Mouse (Mus musculus) heart, adult 8-10 months (tissue): ENCODE data around the gene Cdh8. TPM values are rescaled to one million over a fixed set of nuclear protein-coding genes. Genes with fewer than 3 reads are reported as not detected.

Source experiments
- DNase-seq: peaks from one replicate; pipeline ENCODE4 v3.0.0; 2022; ENCODE audit warnings: low spot score
- total RNA-seq, 4 experiments: library from RNA; stranded (reverse); gene quantifications; 2 replicates each; pipeline ENCODE4 v1.2.4; 2022

Cdh8 gene
- total RNA-seq = 1 to 10 TPM in 2 of 4 experiments, under 1 TPM in 2; 0.34 to 1.3 (median 0.72) TPM

GRCm38 (mm10) chr8:99415966-99416781, at the start of gene Cdh8:
Cdh8 (minus strand) TSS chr8:99416471.
- no peak for DNase-seq

DNA sequence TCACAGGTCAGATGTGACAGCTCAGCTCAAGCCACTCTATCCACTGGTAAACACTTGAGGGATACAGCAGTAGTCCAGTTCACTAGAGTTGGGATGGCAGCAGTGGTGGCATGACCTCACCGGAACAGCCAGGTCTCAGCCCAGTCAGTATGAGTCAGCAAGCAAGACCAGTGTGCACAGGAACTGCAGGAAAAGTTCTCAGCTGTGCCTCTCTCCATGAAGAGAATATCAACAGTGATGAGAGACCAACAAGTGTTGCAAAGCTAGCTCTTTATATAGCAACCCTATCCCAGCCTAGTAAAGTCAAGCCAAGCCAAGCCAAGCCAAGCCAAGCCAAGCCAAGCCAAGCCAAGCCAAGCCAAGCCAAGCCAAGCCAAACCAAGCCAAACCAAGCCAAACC, 30.2 kb upstream of the Cdh8 start:
- peak; percentile 52 for DNase-seq

DNA sequence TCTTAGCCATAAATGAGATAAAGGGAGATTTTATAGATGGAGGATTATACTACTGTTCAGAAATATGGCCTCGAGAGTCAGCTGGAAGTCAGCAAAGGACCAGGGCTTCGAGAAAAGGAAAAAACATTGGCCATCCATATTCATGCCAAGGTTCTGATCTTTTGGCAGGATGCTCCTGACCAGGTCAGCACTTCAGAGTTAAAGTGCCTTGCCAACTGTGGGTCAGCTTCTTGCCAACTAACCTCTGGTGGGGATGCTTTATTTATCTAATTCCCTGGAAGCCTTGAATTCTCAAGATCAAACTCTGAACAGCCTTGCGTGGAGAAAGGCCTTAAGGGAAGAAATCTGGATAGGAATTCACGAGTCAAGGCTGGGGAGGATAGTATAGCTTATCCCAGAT, 9.6 kb upstream of the Cdh8 start:
- DNase-seq = peak; percentile 7

GRCm38 (mm10) chr8:99421516-99421915, 5.2 kb upstream of the Cdh8 start:
- no peak for DNase-seq

DNA sequence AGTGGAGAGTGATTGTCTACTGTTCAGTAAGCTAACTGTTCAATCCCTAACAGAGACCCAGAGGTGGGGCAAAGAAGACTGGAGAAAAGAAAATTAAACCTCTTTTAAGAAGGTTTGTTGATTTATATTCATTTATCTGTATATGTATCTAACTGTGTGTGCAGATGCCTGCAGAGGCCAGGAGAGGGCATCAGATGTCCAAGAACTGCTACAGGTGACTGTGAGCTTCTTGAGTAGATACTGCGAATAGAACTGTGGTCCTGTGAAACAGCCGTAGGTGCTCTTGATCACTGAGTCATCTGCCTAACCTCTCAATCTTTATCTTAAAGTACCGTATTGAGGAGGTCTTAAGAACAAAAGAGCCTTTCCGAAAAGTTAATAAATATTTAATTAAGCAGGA, 3.5 kb upstream of the Cdh8 start:
- DNase-seq = no peak

- no peak for DNase-seq
Measured at GRCm38 (mm10) chr8:99417456-99417855, 1.2 kb upstream of the Cdh8 start.

DNA sequence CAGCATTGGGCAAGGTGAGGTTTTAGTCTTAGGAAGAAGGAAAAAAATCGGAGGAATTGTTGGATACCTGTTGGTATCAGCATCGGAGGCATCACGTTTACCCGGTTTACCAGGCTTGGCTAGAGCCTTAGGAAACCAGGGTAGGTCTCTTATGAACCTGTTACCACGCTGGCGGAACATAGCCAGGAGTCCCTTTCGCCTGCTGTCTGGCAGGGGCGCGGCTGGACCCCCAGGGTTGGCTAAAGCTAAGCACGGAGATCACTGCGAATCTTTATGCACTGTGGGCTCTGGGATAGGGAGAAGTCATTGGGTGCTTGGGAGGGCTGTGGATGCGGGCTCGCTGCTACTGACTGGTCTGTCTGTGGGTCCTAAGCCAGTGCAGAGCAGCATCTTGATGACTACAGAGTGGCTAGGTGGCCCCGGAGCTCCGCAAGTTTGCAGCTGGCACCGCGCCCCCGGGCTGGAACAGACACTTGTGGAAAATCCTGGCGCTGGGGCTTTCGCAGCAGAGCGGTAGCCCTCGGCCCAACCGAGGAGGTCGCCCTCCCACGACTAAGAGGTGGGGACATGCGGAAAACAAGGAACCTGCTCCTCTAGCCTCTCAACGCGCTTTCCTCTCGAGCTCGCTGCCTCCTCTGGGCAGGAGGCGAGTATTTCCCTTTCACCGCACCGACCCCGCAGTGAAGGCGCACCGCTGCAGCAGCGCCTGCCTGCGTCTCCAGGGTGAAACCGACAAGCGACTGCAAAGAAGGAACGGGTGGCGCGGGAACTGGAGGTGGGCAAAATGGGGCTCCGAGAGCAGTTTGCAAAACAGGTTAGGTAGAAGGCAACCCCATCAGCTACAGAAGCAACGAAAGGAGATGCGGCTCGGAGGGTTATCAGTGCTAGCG, 950 bp downstream of the Cdh8 start:
- no peak for DNase-seq

- DNase-seq = no peak
Measured at GRCm38 (mm10) chr8:99414483-99414921, 1.8 kb downstream of the Cdh8 start.

DNA sequence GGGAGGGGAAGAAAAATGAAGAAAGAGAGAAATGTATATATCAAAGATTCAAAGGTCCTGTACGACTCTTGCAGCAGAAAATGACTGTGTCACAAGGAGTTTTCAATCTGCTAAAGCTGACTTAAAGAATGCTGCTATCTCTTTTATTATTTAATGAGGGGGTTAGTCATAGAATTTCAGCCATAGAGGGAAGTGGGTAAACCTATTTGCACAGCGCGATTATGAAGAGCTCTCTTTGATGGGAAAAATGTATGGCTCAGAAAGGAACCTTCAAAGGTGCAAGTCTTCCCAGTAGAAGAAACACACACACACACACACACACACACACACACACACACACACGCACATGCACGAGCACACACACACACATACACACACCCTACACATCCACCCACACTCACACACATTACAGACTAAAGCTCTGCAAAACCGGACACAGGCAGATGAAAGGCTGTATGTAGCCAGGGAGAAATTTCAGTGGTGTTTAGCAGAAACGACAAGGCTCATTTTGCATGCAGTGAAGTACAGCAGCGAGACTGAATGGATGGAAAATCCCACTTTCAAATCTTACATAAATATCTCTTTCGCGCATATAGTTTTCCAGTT, 2.3 kb downstream of the Cdh8 start:
- no peak for DNase-seq

DNA sequence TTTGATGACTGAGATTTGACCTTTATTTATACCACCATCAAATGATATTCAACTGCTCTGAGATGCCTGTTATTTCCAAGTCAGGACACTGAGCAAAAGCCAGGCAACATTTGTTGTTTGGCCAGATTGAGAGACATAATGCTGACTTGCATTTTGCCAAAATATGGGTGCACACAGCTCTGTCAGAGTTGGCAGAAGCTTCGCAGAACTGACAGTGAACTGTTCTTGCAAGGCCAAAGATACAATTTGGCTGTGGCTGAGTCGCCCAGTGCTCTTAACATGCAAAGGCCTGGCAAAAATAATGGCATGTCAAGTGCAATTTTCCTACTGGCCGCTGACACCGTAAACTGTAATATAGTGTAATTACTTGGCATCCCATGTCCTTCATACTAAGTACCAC, 22.4 kb downstream of the Cdh8 start:
- no peak for DNase-seq

DNA sequence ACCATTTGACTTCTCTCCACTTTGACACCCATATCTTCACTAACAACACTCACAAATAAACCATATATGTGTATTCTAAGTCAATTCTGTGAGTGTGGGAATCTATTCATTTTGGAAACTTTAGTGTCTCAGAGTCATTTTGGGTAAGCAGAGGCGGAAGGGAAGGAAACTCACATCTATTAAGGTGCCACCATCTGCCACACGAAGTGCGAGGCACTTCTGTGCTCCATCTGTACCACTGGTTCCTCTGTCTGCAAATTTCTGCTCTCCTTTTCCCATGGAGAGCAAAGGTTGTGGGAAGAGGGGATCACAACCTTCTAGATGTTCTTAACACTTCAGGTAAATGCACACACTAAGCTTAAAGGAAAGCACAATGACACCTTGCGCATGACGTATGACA, 46.2 kb downstream of the Cdh8 start:
- no peak for DNase-seq

DNA sequence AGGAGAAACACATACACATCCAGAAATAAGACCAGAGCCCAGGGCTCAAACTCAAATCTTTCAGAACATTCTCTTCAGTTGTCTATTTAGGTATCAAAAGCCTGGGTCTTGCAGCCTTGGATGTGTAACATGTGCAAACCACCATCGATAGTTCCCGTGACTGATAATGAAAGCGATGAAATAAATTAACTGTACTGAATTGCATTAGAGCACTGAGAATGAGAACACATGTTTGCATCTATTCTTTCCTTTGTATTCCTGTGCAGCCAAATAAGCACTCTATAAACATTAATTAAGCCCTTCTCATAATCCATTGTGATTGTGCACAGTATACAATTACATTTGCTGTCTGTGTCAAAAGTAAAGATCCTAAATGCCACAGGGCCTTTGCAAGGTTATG, 47.1 kb downstream of the Cdh8 start:
- no peak for DNase-seq

GRCm38 (mm10) chr8:99368449-99368848, 47.8 kb downstream of the Cdh8 start:
- no peak for DNase-seq

GRCm38 (mm10) chr8:99353923-99354322, 62.3 kb downstream of the Cdh8 start:
- DNase-seq = no peak

DNA sequence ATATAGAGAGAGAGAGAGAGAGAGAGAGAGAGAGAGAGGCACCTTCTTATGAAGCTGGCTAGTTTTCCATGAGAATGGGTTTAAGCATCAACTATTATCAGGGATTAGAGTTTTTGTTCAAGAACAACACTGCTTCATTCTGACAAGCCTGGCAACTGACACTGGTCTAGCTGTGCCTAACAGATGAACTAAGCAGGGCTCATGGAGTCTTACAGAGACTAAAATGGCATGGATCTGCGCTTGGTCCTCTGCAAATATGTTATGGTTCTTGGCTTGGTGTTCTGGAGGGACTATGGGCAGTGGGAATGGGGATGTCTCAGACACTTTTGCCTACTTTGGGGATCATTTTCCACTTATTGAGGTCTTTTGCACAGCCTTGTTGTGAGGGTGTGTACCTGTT, 63.0 kb downstream of the Cdh8 start:
- no peak for DNase-seq

GRCm38 (mm10) chr8:99349456-99349855, 66.8 kb downstream of the Cdh8 start:
- DNase-seq = no peak

GRCm38 (mm10) chr8:99348618-99349017, 67.7 kb downstream of the Cdh8 start:
- no peak for DNase-seq

- DNase-seq = no peak
Measured at GRCm38 (mm10) chr8:99339310-99339709, 77.0 kb downstream of the Cdh8 start.

DNA sequence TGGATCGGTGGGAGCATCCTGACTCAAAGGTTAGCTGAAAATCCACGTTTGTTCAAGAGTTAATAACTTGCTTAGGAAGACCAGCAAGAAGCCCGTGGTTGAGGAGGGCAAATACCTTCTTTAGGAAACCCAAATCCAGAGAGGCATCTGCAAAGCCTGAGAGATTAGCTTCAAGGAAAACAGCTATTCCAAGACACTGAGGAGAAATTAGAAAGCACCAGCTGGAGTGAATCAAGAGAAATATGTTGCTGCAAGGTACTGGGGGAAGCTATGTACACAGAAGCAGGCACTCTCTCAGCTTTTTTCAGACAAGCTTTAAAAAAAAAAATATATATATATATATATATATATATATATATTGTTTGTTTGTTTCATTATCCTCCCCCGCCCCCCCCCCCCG, 88.7 kb downstream of the Cdh8 start:
- DNase-seq = no peak

- DNase-seq = no peak
Measured at GRCm38 (mm10) chr8:99314561-99314960, 101.7 kb downstream of the Cdh8 start.

DNA sequence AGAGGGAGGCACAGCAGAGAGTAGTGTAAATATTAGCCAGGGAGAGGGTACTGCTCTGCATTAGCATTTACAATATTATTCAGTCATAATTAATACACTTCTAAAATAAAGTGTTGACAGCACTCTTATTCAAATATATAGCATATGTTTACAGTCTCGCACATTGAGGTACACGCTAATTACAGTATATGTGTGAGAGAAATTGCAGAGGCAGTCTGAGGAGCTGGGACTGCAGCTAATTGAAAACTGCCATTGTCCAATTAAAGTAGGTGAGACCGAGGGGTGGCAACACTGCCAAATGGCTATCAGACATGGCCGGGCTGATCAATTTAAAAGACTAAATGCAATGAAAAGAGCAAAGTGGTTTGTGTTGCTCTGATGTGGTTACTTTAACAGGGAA, 112.1 kb downstream of the Cdh8 start:
- no peak for DNase-seq

- no peak for DNase-seq
Measured at GRCm38 (mm10) chr8:99290201-99290600, 126.1 kb downstream of the Cdh8 start.
